Mouse (Mus musculus) MEL (cell line): ENCODE data around the gene Atad1. TPM values are rescaled to one million over a fixed set of nuclear protein-coding genes. Genes with fewer than 3 reads are reported as not detected.

Source experiments
- DNase-seq: peaks from one replicate; pipeline ENCODE4 v3.0.0; 2011; ENCODE audit warnings: low read depth, low spot score
- H3K27ac ChIP-seq: 2 replicates; pipeline ENCODE4 v1.5.1; 2012; ENCODE audit warnings: low read depth, mild to moderate bottlenecking, control low read depth, low read length, moderate library complexity; ENCODE audit not compliant: control insufficient read depth
- H3K27me3 ChIP-seq, 2 experiments: fragments of 150-350 bp in 1 of 2; sonication (generic) in 1 of 2; 2 replicates each; pipeline ENCODE4 v1.6.1; 2012; ENCODE audit warnings: low read length in 2 of 2, mild to moderate bottlenecking in 2 of 2, improper control_type of control experiment in 1 of 2, moderate library complexity in 1 of 2; ENCODE audit not compliant: insufficient read depth in 2 of 2, control insufficient read depth in 1 of 2
- H3K36me3 ChIP-seq, 2 experiments: 2 replicates each; pipeline ENCODE4 v1.6.1; 2012 to 2014; ENCODE audit warnings: low read length in 2 of 2, improper control_type of control experiment in 1 of 2, inconsistent platforms in 1 of 2, mild to moderate bottlenecking in 1 of 2; ENCODE audit not compliant: insufficient read depth in 2 of 2, control insufficient read depth in 1 of 2
- H3K4me1 ChIP-seq, 2 experiments: fragments of 150-350 bp in 1 of 2; sonication (generic) in 1 of 2; 2 replicates each; pipeline ENCODE4 v1.6.1; 2012; ENCODE audit warnings: low read length in 2 of 2, improper control_type of control experiment in 1 of 2, mild to moderate bottlenecking in 1 of 2; ENCODE audit not compliant: insufficient read depth in 2 of 2, control insufficient read depth in 1 of 2
- H3K4me3 ChIP-seq, 2 experiments: fragments of 150-350 bp in 1 of 2; sonication (generic) in 1 of 2; 2 replicates each; pipeline ENCODE4 v1.5.1; 2012; ENCODE audit warnings: low read depth in 2 of 2, low read length in 2 of 2, mild to moderate bottlenecking in 2 of 2, moderate library complexity in 2 of 2, control low read depth in 1 of 2, improper control_type of control experiment in 1 of 2; ENCODE audit not compliant: control insufficient read depth in 1 of 2, insufficient read depth in 1 of 2
- H3K79me2 ChIP-seq: 2 replicates; pipeline ENCODE4 v1.6.1; 2012; ENCODE audit warnings: mild to moderate bottlenecking, low read length, moderate library complexity; ENCODE audit not compliant: control insufficient read depth, poor library complexity, insufficient read depth
- H3K9ac ChIP-seq: 2 replicates; pipeline ENCODE4 v1.6.1; 2012; ENCODE audit warnings: low read depth, mild to moderate bottlenecking, control low read depth, low read length, moderate library complexity; ENCODE audit not compliant: control insufficient read depth, poor library complexity, severe bottlenecking
- H3K9me3 ChIP-seq: fragments of 150-350 bp; sonication (generic); replicated peaks from 2 replicates; pipeline ENCODE4 v1.6.1; 2012; ENCODE audit warnings: mild to moderate bottlenecking, low read length, improper control_type of control experiment, moderate library complexity; ENCODE audit not compliant: insufficient read depth
- BHLHE40 ChIP-seq: IDR thresholded peaks from 2 replicates; pipeline ENCODE4 v1.6.1; 2012; ENCODE audit warnings: low read depth, mild to moderate bottlenecking, inconsistent platforms, low read length, improper control_type of control experiment, borderline replicate concordance
- CHD2 ChIP-seq: IDR thresholded peaks from 2 replicates; pipeline ENCODE4 v1.6.1; 2011; ENCODE audit warnings: low read length, improper control_type of control experiment
- CTCF ChIP-seq, 3 experiments: IDR thresholded peaks in 2 of 3; conservative IDR thresholded peaks in 1 of 3; 2 replicates each; pipeline ENCODE4 v1.5.1; 2011 to 2012; ENCODE audit warnings: low read length in 3 of 3, low read depth in 2 of 3, mild to moderate bottlenecking in 2 of 3, improper control_type of control experiment in 1 of 3, inconsistent platforms in 1 of 3, mixed read lengths in 1 of 3, moderate library complexity in 1 of 3; ENCODE audit not compliant: control insufficient read depth in 1 of 3, insufficient read depth in 1 of 3, poor library complexity in 1 of 3, severe bottlenecking in 1 of 3
- ELF1 ChIP-seq: IDR thresholded peaks from 2 replicates; pipeline ENCODE4 v1.6.1; 2014; ENCODE audit warnings: low read depth, mild to moderate bottlenecking, inconsistent platforms, low read length, improper control_type of control experiment, moderate library complexity
- GABPA ChIP-seq: IDR thresholded peaks from 2 replicates; pipeline ENCODE4 v1.6.1; 2012; ENCODE audit warnings: low read depth, mild to moderate bottlenecking, inconsistent platforms, low read length, improper control_type of control experiment, moderate library complexity
- HCFC1 ChIP-seq: IDR thresholded peaks from 2 replicates; pipeline ENCODE4 v1.6.1; 2012; ENCODE audit warnings: low read depth, mild to moderate bottlenecking, inconsistent platforms, low read length, improper control_type of control experiment, moderate library complexity
- JUND ChIP-seq: IDR thresholded peaks from 2 replicates; pipeline ENCODE4 v1.6.1; 2011; ENCODE audit warnings: low read depth, mild to moderate bottlenecking, improper control_type of control experiment, low read length
- MAFK ChIP-seq: IDR thresholded peaks from 2 replicates; pipeline ENCODE4 v1.6.1; 2011; ENCODE audit warnings: low read depth, mild to moderate bottlenecking, low read length, improper control_type of control experiment, borderline replicate concordance
- MEF2A ChIP-seq: IDR thresholded peaks from 2 replicates; pipeline ENCODE4 v1.6.1; 2014; ENCODE audit warnings: low read depth, mild to moderate bottlenecking, inconsistent platforms, low read length, improper control_type of control experiment; ENCODE audit not compliant: poor library complexity, insufficient replicate concordance, severe bottlenecking; ENCODE audit errors: extremely low read depth
- MXI1 ChIP-seq: IDR thresholded peaks from 2 replicates; pipeline ENCODE4 v1.6.1; 2011; ENCODE audit warnings: mild to moderate bottlenecking, low read depth, low read length, improper control_type of control experiment
- MYC ChIP-seq: IDR thresholded peaks from 2 replicates; pipeline ENCODE4 v1.6.1; 2011; ENCODE audit warnings: low read depth, mild to moderate bottlenecking, low read length, improper control_type of control experiment, moderate library complexity
- NELFE ChIP-seq: IDR thresholded peaks from 2 replicates; pipeline ENCODE4 v1.6.1; 2011; ENCODE audit warnings: low read depth, low read length, improper control_type of control experiment
- NRF1 ChIP-seq: IDR thresholded peaks from 2 replicates; pipeline ENCODE4 v1.6.1; 2014; ENCODE audit warnings: low read depth, mild to moderate bottlenecking, inconsistent platforms, low read length, improper control_type of control experiment, moderate library complexity; ENCODE audit not compliant: poor library complexity, insufficient read depth, severe bottlenecking
- RAD21 ChIP-seq: IDR thresholded peaks from 2 replicates; pipeline ENCODE4 v1.6.1; 2011; ENCODE audit warnings: mild to moderate bottlenecking, low read depth, low read length, improper control_type of control experiment
- SMC3 ChIP-seq: IDR thresholded peaks from 2 replicates; pipeline ENCODE4 v1.6.1; 2011; ENCODE audit warnings: low read depth, low read length, improper control_type of control experiment
- TCF12 ChIP-seq: IDR thresholded peaks from 2 replicates; pipeline ENCODE4 v1.6.1; 2014; ENCODE audit warnings: low read depth, mild to moderate bottlenecking, inconsistent platforms, low read length, improper control_type of control experiment, moderate library complexity
- USF2 ChIP-seq, 2 experiments: IDR thresholded peaks; 2 replicates each; pipeline ENCODE4 v1.6.1; 2011 to 2012; ENCODE audit warnings: improper control_type of control experiment in 2 of 2, low read length in 2 of 2, borderline replicate concordance in 1 of 2, inconsistent platforms in 1 of 2, low read depth in 1 of 2, mild to moderate bottlenecking in 1 of 2; ENCODE audit not compliant: insufficient read depth in 1 of 2
- ZC3H11A ChIP-seq: IDR thresholded peaks from 2 replicates; pipeline ENCODE4 v1.6.1; 2012; ENCODE audit warnings: low read depth, mild to moderate bottlenecking, inconsistent platforms, low read length, improper control_type of control experiment
- ZNF384 ChIP-seq: IDR thresholded peaks from 2 replicates; pipeline ENCODE4 v1.6.1; 2012; ENCODE audit warnings: low read depth, mild to moderate bottlenecking, inconsistent platforms, low read length, improper control_type of control experiment
- polyA plus RNA-seq, 2 experiments: library from polyadenylated mRNA; stranded (reverse) in 1 of 2; unstranded in 1 of 2; fragments of >175 nt in 1 of 2; fragments of >200 nt in 1 of 2; gene quantifications; 2 replicates each; pipeline versions ENCODE4 v1.2.1 to v1.2.4; 2012; ENCODE audit warnings: low replicate concordance in 2 of 2, low read depth in 1 of 2; ENCODE audit not compliant: insufficient read length in 2 of 2, insufficient read depth in 1 of 2, missing spikeins in 1 of 2
- total RNA-seq: library from RNA; depleted of rRNA; stranded (reverse); fragments of 300-350 nt; gene quantifications from 2 replicates; pipeline ENCODE4 v1.2.3, GENCODE M21; 2012

Gene Atad1
- total and polyA plus RNA-seq, 3 experiments: 35.8 to 48.4 TPM; not detected in 1

GRCm38 (mm10) chr19:32749425-32749824 is 9.8 kb upstream of the Atad1 start:
- TF ChIP-seq ZC3H11A (peak; percentile 86), ZNF384 (0 out of 2 replicates have a peak, but pooled peaks have one; percentile 17), CTCF (IDR thresholded peaks at IDR 0.05 in 2 of 3, conservative IDR thresholded peaks at IDR 0.05 in 1 of 3; ENCODE audit: control insufficient read depth in 1 of 3, insufficient read depth in 1 of 3, low read depth in 2 of 3, low read length in 3 of 3, poor library complexity in 1 of 3, severe bottlenecking in 1 of 3) (peak; percentile 15 to 73 (median 54); a peak in 4 of 6 replicates), SMC3 (peak; percentile 87), RAD21 (peak; percentile 79), GABPA (no peak)
- no peaks in the 10 kb centered on the region for H3K9me3 ChIP-seq
- no peaks in the 10 kb centered on the region for H3K79me2 ChIP-seq
- H3K4me3 ChIP-seq: no peak overlapping the region
- no peaks in the 10 kb centered on the region for H3K27me3 ChIP-seq
- no peaks in the 10 kb centered on the region for H3K36me3 ChIP-seq
- DNase-seq: peak; percentile 58
- no peak overlapping the region for H3K9ac ChIP-seq
- no peak overlapping the region for H3K27ac ChIP-seq
- H3K4me1 ChIP-seq: no peaks in the 10 kb centered on the region

GRCm38 (mm10) chr19:32740641-32741345 is 1.2 kb upstream of the Atad1 start:
- Histone ChIP-seq H3K4me1 (no peaks in the 10 kb centered on the region), H3K27me3 (no peaks in the 10 kb centered on the region)
- DNase-seq: no peak
- no peak for TF ChIP-seq NRF1
- TF ChIP-seq MXI1: no peak
- no peak for TF ChIP-seq MAFK
- TF ChIP-seq MYC: no peak
- no peak for TF ChIP-seq BHLHE40
- no peak for TF ChIP-seq NELFE
- no peak for TF ChIP-seq MEF2A
- no peak for TF ChIP-seq USF2 (IDR thresholded peaks at IDR 0.05; ENCODE audit: borderline replicate concordance in 1 of 2, insufficient read depth in 1 of 2, low read depth in 1 of 2, low read length in 2 of 2)
- no peak for TF ChIP-seq TCF12
- TF ChIP-seq ZC3H11A: no peak
- no peak for TF ChIP-seq SMC3
- TF ChIP-seq JUND: no peak
- no peak for TF ChIP-seq HCFC1
- no peak for TF ChIP-seq ELF1
- TF ChIP-seq CHD2: no peak
- TF ChIP-seq, all 39 proteins: peak for 0
- Histone ChIP-seq H3K79me2 (no peaks in the 10 kb centered on the region), H3K27ac (no peak overlapping the region), H3K9me3 (no peaks in the 10 kb centered on the region), H3K4me3 (no peak overlapping the region), H3K9ac (no peak overlapping the region), H3K36me3 (no peaks in the 10 kb centered on the region)
